Mouse (Mus musculus): Measurements from ENCODE around the gene Tlx2.

GRCm38 (mm10) chr6:83037188-83037587, 32.9 kb downstream of the Tlx2 start:
- no peak for TF ChIP-seq CTCF (conservative IDR thresholded peaks at IDR 0.05; ENCODE audit: insufficient read depth, insufficient read length, low read depth, low read length)
- no peak for TF ChIP-seq POLR2A (IDR thresholded peaks at IDR 0.05; ENCODE audit: low read depth, low read length)
